Mouse (Mus musculus) megakaryocyte, embryonic 14.5 days (primary cell): ENCODE results near the gene Myoc.

Source experiments
- FLI1 ChIP-seq: IDR thresholded peaks from 2 replicates; pipeline ENCODE4 v1.6.1; 2012; ENCODE audit warnings: low read length, inconsistent platforms, mixed read lengths
- GATA1 ChIP-seq: IDR thresholded peaks from 3 replicates; pipeline ENCODE4 v1.6.1; 2012; ENCODE audit warnings: mixed read lengths, low read length, inconsistent platforms, borderline replicate concordance

GRCm38 (mm10) chr1:162638535-162638934 lies 420 bp upstream of the Myoc start:
- TF ChIP-seq GATA1: no peak
- no peak for TF ChIP-seq FLI1
